Mouse (Mus musculus) heart, postnatal 14 days (tissue): Measurements from ENCODE around the gene Cts3. TPM values are rescaled to one million over a fixed set of nuclear protein-coding genes. Genes with fewer than 3 reads are reported as not detected.
"Not testable (repeated sequence)": the region's sequence is repeated elsewhere in the genome, so short reads cannot be mapped to it uniquely, and the experiment has no call there.

Experiments
- DNase-seq, 2 experiments: peaks; one replicate each; pipeline ENCODE4 v3.0.0; 2021 to 2022
- intact Hi-C: fragments of 180-260 bp; cut with DNase I; formaldehyde crosslinking; loops from one replicate; pipeline ENCODE4 v1.15.1; 2025
- long read RNA-seq, 2 experiments: library from polyadenylated mRNA; stranded (forward); transcript quantifications; one replicate each; pipeline ENCODE4 v2.0.0; 2021
- total RNA-seq, 2 experiments: library from RNA; stranded (reverse); gene quantifications; 2 replicates each; pipeline ENCODE4 v1.2.3; 2021

The Cts3 gene
- not detected for total RNA-seq
- long read RNA-seq, experiment 1: 0 reads
- long read RNA-seq, experiment 2: 0 reads

DNA sequence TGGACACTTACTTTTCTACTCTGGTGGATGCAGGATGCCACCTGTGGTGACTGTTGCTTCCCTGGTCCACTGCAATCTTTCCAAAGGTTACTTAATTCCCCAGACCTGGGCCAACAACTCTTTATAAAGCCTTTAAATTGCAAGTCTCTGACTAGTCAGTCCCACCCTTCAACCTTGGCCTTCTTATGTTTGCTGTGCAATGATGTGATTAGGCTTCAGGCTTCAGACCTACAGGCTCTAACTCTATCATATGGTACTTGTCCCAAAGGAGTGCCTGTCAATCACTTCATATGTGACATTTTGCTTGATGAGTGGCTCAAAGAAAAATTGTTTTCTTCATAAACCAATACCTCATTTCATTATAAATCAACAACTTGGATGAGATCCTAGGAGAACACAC, at the start of gene Cts3:
TSS of gene Cts3 (minus strand) at position 101 of the 400 bp plus-strand sequence.
- no peak for DNase-seq
- intact Hi-C loops: no loop called here

DNA sequence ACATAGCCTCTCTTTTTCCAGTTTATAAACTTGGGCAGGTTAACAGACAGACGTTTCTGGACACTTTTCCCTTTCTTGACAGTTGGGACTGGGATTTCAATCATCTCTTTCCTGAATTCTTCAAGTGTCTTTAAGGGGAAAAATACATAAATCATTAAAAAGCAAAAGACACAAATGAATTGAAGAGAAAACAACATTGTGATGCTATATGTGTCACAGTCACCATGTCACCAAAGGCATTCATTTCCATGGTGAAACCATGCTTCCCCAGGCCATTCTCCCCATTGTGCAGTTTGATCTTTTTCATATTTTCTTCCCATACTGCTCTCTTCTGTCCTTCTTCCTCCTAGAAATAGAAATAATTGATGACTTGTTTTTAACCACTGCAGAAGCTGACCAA, 1.9 kb downstream of the Cts3 start, which contains the start of gene Gm49352:
TSS of gene Gm49352 (minus strand) at position 101 of the 400 bp plus-strand sequence.
- DNase-seq, intact Hi-C loops: not testable (repeated sequence)

DNA sequence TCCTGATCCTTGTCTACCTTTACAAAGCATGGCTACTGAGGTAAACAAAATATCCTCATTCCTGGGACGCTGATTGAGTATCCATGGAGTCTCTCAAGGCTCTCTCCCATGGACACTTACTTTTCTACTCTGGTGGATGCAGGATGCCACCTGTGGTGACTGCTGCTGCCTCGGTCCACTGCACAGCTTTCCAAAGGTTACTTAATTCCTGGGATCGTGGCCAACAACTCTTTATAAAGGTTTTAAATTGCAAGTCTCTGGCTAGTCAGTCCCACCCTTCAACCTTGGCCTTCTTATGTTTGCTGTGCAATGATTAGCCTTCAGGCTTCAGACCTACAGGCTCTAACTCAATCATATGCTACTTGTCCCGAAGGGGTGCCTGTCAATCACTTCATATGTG, 28.3 kb downstream of the Cts3 start, which contains the start of gene Ctsm:
TSS of gene Ctsm (minus strand) at position 209 of the 400 bp plus-strand sequence.
- intact Hi-C loops: no loop called here

More for the DNA sequence above, 28.3 kb downstream of the Cts3 start, which contains the start of gene Ctsm:
- DNase-seq: no peak

Other genes starting within 250 kb of the Cts3 start
- gene Cts7, start 211.9 kb downstream of the Cts3 start, total RNA-seq: not detected
- not detected for gene Ctsm, start 28.3 kb downstream of the Cts3 start, total RNA-seq
- not detected for gene Gm49352, start 2.0 kb downstream of the Cts3 start, total RNA-seq